Mouse (Mus musculus) cerebellum, postnatal 10 days (tissue): ENCODE measurements around the gene Gpr68.

Source experiments
- DNase-seq, 2 experiments: peaks; one replicate each; pipeline ENCODE4 v3.0.0; 2021; ENCODE audit warnings: mixed read lengths in 2 of 2

Gene Gpr68

DNA sequence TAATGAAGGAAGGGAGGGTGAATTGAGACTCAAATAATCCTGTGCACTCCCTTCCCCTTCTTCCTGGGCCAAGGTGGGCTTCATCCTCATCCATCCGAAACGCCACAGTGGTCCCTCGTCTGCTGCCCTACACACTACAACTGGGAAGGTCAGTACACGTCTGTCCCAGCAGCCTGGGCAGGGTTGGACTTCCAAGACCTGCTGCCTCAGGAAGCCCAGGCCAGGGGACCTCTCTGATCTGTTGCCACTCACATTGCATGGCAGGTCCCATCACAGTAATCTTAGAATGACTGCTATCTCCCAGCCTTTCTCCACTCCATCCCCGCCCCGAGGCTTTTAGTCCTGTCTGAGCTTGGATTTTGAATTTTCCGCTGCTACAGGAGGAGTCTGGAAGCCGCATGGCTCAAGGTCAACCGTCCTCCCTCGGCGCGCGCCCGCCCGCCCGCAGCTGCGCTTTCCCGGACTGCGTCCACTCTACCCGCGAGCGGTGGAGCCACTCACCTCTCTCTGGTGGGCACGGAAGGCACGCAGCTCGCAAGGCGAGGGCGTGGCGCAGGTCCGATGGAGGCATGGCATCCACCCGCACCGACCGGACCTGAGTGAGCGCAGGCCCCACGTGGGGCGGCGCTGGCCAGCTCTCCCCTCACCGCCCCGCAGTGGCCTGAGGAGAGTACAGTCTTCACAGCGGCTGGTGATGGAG, at the start of gene Gpr68:
Gpr68 (minus strand) TSS at position 601 of the 700 bp plus-strand sequence.
- DNase-seq = peak; percentile 62 to 63

DNA sequence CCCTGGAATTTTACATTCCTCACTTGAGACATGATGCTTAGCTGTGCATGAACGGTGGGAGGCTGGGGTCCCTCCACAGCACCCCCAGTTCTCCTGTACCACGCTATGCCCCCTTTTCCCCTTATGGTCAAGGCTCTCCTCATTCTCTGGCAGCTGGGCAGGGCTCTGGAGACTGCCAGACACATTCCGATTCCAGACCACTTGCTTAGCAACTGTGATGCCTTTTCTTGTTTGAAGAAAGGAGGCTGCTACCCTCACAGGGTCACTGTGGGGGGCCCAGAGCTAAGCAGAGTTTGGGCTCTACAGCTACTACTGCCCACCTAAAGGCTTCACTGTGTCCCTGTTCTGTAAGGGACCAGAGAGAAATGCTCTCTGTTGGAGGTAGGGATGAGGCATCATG, 49.3 kb upstream of the Gpr68 start:
- DNase-seq = peak in 1 of 2 experiments; percentile 27

DNA sequence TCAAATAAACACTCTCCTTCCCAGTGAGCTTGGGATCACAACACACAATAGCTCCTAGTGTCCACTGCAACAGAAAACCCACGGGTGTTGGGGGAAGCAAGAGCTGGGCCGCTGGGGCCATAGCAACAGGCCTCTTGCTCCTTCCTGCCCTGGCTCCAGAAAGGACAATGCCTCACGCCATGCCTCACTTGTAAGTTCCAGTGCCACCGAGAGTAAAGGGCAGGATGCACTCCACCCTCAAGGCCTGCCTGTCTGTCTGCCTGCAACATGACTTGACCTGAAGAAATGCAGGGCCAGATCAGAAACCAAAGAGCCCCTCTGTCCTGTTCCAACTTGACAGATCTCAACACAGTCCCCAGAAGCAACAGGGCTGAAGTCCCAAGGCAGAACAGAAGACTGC, 48.8 kb upstream of the Gpr68 start:
- no peak for DNase-seq

DNA sequence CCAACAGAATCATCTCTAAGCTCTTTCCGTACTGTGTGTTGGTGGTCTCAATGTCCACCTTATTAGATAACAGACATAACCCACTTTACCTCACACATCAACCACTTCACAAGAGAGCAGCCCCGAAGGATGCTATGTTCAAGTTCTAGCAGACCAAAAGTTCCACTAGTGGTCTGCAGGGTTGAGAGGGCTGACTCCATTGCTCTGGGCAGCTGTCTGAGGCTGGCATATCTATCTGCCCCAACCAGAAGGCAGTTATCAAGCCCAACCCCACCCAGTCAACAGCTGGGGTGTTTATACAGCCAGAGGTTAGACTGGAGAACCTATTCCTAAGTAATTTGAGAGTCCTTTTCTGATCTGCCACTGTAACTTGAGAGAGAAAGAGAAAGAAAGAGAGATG, 48.0 kb upstream of the Gpr68 start:
- no peak for DNase-seq

DNA sequence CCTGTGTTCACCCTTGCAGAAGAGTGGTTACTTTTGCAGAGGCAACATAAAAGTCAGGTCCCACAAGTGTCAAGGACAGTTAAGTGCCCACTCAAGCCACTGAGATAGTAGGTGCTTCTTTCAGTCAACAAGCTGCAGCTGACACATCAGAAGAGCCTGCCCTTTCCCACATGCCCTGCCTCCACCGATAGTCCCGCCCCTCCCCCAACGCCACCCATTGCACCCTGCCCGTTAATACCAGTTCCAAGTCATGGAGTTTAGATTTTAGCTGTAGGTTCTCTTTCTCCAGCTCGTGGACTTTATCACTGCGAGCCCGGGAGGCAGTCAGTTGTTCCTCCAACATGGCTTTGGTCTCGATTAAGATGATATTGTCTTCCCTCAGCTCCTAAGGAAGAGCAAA, 45.9 kb upstream of the Gpr68 start:
- DNase-seq = no peak

DNA sequence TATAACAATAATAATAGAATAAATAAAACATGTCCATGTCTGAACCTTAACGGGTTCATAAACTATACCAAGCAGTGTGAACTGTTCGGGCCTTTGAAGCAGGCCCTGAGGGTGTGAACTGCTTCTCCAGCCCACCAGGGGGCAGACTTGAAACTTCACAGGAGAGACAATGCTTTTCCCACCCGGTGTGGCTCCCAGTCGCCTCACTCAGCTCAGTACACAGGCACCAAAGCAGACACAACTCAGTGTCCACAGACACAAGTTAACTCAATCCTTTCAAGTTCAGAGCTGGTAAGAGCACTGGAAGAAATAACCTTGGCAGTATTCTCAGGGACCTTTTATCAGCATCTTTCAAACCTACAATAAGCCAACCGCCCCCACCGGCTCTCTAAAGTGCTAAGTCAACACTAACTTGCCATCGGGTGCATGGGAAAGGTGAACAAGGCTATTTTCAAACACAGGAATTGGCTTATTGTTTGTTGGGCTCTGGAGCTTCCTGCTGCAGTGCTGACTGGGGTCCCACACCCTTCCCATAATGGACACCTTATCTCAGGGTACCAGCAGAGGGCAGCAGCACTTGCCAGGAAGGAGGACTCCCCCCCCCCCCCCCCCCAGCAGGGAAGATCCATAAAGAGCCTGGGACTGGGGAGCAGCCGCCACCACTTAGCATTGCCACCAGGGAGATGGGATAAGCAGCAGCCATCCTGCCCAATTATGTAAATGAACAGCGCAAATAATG, 44.4 kb upstream of the Gpr68 start:
- DNase-seq = peak; percentile 90

DNA sequence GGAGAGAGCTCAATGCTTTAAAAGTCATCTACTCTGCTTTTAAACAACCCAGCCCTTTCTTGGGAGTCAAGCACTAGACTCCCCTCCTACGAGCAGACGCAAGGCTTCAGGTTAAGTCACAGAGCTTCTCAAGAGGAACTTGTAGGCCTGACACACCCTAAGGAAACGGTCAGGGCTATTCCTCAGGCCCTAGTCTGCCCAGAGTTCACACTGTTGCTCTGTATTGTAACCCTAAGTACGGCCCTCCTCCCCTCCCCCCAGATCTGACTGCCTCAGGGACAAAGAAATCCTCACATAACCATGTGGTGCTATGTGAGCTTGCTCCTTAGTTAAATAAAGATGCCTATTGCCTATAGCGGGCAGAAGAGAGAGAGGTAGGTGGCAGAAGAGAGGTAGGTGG, 41.1 kb upstream of the Gpr68 start:
- DNase-seq = no peak

DNA sequence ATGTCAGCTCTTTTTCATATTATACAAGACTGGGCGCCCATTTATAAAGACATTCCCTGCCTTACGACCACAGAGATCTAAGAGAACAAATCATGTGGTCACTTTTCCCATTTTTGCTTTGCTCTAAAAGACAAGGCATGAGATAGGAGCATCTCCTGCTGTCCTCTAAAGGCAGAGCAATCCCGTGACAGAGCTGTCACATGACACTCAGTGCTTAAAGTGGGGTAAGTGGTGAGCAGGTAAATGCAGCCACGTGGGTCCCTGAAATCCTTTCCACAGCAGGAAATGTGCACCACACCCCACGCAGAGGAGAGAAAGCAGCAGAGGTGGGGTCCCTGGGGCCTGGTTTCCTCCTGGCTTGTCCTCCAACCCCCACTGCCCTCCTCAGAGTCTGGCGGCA, 40.0 kb upstream of the Gpr68 start:
- no peak for DNase-seq

DNA sequence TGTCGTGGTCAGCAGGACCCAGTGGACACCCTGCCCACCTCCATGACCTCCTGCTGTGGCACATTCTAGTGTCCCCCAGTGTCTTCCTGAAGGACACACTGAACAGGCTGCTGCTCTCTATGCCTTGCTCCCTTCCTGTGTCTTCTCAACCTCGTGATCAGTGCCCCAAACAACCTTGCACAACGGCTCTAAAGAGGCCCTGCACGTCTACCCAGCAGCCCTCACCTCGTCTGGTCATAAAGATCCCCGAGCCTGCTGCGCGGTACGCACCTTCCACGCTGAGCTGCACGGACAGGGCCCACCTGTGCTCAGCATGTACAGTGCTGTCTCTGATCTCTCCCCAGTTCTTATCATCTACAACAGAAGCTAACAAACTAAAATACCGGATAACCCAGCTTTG, 38.0 kb upstream of the Gpr68 start:
- DNase-seq = no peak

DNA sequence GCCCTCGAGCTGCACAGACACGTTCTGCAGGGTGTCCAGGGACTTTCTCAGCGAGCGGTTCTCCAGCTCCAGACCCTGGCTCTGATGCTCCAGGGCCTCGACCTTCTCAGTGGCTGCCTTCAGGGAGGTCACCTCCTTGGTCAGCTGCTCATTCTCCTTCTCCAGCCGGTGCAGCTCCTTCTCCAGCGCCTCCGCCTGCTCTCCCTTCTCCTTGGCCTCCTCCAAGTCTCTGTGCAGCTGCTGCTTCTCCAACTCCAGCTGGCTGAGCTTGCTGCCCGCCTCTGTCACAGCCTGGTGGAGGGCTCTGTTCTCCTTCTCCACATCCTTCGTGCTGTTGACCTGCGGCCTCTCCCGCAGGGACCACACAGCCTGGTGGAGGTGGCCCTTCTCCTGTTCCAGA, 37.5 kb upstream of the Gpr68 start:
- no peak for DNase-seq

DNA sequence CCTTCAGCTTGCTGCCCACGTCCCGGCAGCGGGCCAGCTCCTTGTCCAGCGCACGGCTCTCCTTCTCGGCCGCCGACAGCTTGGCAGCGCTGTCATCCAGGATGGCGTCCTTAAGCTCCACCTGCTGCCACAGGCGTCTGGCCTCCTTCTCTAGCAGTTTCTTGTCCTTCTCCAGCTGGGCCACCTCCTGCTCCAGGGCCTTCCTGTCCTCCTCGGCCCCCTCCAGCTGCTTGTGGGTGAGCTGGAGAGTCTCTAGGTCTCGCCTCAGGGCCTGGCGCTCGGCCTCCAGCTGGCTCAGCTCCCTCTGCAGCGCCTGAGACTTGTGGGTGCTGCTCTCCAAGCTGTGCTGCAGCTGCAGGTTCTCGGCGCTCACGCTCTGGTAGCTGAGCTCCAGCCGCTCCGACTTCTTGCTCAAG, 36.9 kb upstream of the Gpr68 start:
- peak; percentile 86 for DNase-seq

DNA sequence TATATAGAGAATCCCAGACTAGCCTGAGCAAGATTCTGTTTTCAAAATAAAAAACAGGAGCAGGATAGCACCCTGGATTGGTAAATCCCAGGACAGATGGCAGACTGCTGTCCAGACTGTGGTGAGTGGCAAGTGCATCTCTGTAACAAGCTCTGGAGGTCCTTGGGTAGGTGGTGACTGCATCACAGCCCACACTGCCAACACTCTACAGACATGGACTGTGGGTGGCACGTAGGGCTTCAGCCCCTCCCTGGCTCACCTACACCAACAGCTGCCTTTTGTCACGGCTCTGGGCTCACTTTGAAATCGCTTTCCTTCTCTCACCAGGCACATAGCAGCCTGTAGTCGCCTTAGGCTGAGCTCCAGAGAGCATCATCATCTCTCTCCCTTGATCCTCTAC, 35.1 kb upstream of the Gpr68 start:
- DNase-seq = no peak

DNA sequence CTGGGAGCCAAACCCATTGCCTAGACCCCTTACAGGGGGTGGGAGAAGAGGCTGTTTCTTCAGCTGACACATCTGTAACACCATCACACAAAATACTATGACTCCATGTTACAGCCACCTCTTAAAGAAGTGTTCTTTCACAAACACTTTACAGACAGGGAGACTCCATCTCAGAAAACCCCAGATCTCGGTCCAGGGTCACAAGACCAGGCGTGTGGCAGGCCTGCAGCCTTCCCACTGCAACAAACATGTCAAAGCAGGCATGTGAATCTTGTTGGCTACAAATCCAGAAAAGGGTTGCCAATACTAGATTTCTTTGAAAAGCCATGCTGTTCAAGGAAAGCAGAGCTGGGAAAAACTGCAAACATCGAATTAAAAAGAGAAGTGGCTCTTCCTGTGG, 33.4 kb upstream of the Gpr68 start:
- DNase-seq = no peak

DNA sequence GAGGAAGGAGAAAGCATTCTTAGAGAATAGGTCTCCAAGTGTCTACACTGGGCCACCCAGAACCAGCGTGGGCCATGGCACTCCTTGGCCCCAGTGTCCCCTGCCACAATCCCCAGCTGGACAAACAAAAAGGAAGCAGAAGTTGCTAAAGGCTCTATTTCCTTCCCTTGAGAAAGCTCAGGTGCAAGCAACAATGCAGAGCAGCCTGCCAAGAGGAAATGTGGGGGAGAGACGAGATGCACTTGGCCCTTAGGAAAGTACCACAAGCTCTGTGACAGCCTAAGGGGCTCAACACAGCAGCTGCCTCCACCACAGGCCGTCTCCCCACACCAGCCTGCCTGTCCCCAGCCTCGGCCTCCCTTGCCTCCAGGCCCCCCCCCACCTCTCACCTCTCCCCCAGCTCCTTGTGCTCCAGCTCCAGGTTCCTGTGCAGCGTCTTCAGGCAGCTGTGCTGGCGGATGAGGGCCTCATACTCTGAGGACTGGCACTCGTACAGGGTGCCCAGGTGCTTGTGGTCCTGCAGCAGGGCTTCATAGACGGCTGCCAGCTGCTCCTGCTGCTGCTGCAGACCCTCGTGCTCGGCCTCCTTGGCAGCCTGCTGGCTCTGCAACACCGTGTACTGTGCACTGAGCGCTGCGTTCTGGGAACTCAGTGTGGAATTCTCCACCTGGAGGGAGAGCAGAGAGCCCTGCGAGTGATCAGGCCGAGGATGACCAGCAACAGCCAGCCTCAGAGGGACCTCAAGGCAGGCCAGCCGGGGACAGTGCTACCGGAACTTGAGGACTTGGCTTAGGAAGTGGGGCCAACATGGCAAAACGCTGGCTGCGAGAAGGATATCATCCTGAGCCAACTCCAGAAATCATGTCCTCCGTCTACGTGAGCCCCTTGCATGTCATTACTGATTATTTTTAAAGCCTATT, 29.7 kb upstream of the Gpr68 start:
- peak; percentile 56 to 64 for DNase-seq

DNA sequence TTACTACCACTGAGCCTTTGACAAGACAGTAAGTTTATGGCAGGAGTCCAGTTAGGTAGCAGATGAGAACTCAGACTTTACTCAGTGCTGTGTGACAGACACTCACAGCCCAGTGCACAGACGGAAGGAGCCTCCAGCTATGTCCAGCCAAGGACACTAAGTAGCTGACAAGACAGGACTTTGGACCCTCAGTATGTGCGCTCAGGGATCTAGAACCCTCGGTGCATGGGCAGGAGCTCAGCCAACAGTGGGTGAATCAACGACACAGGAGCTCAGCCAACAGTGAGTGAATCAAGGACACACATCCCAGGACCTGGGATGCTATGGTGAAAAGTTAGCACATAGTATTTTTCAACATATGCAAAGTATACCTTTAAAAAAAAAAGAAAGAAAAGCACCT, 28.7 kb upstream of the Gpr68 start:
- no peak for DNase-seq

DNA sequence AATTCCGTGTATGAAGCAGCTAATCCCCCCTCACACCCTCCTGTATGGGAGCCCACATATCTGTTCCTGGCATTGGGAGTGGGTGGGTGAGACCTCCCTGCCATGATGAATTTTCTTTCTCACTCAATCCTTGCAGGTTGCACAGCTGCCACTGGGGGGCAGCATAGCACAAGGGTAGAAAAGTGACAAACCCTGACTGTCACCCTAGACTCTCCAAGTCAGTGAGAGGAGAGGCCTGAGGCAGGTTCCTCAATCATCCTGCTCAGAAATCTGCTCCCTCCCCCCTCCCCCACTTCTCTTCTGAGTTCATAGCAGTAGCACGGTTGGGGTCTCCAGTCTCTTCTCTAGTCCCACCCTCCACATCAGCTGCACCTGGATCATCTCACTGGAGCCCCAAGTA, 28.1 kb upstream of the Gpr68 start:
- DNase-seq = peak; percentile 93 to 95

DNA sequence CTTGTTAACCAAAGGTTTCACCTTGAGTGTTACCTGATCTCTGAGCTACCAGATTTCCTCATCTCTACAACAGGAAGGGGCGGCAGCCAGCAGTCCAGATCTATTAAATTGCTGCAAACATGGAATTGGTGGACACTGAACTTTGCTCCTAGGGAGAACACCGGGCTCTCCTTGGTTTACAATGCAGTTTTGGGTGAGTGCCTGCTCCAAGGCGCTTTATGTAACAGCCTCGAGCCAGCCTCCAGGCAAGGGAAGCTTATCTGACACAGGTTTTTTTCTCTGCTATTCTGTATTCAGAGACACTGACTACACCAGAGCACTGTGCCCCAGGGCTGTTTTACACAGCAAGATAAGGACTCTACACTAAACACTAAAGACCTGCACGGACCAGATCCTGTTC, 26.8 kb upstream of the Gpr68 start:
- no peak for DNase-seq

DNA sequence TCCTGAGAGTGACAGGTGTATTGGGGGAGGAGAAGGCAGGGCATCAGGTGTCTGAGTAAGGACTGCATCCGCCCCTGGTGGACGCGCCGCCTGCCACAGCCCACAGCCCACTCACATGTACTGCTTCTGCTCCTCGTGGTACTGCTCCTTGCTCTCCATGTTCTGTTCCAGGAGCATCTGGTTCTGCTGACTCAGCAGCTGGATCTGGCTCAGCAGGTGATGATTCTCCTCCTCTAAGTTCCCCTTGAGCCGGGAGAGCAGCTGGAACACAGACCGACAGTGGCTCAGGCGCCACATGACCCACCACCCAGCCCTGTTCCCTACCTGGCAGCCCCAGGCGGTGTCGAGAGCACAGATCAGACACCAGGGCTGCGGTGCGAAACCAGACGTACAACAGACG, 23.7 kb upstream of the Gpr68 start:
- DNase-seq = no peak

DNA sequence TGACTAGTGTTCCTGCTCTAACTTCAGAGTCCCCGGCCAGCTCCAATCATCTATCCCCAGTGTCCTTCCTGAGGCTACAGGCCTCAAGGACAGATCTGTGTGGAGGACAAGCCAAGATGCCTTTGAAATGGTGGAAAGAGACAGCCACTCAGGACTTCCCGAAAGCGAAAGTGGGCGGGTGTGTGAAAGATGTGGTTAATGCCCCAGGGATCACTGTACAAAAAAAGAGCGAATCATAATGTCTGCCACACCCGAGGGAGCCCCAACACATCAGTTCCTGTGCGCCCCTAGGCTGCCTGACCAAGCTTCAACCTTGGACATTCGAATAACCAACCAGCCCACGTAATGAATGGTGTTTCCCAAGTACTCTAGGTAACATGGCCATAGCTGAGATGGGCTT, 20.3 kb upstream of the Gpr68 start:
- DNase-seq = no peak

DNA sequence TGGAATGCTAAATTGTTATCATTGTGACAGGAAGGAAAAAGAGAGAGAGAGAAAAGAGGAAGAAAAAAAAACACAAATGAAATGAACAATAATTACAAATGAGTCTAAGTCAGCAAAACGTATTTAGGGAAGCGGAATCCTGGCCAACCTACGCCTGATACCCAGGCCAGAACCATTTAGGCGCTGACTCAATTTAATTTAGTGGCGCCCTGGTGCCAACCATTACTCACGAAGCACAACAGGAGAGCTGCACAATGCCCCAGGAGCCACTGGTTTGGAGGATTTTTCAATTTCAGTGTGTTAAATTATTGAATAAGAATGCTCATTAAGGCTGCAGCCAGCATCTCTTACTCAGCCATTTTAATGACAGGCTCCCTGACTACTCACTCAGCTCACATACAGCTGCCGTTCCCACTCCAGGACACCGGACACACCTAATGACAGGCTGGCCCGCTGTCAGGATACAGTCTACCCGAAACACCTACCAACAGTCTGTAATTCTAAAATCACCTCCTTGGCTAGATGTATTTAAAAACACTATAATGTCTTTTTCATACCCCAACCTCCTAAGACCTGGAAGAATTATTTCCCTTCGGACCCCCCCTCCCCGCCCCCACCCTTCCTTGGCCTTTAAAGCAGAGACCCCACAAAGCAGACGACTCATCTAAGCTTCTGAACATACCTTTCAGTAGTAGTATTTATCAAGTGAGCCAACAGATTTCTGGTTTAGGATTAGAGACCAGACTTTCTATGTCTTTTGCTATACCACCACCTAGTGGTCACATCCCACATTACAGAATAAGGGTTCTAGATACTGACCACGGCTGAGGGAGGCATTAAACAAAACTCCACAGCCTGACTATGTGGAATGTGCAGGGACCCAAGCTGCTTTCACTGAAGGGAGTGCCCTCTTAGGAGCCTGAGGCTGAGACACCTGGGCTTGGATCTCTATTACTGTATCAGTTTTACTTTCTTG, 17.9 kb upstream of the Gpr68 start:
- peak; percentile 89 to 96 for DNase-seq

DNA sequence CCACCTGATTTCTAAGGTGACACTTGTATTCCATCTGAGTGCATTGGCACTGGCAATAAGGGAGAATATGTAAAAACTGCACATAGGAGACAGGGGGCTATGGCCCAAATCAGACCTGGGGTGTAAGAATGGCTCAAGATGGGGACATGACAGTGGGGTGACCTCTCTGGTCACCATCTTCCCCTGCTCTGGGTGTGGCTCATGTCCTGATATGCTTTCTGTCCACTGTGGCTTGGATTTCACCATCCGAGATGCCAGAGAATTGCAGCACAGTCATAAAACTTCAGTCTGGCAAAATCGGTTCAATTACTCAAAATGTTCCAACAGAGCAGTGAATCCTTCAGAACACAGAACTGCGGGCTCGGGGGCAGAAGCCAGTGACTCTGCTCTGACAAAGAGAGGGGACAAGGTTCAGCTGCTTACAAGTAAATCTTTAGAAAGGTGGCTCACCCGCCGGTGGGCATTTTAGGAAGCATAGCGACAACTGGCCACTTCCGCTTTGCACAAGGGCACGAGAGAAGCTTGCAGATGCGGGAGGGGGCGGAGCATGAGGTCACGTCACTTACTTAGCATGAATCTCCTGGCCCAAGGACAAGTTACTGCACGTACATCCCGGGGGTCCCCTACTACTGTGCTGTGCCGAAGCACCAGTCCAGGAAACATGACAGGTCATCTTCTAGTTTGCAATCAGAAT, 16.8 kb upstream of the Gpr68 start:
- DNase-seq = no peak

DNA sequence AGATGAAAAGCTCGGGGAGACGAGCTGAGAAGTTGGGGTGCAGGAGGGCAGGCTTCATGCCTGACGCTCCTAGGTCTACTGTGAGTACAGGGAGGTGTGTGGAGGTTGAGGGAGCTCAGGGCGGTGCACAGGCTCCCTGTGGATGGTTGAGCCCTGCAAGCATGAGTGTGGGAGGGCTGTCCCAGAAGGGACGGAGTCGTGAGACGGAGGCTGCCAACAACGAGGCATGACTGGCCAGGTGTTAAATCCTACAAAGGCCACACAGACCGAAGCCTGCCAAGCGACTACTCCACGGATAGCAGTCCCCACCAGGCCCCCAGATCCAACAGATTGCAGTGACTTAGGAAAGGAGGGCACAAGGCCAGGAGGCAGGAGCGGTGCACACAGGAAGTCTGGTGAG, 2.7 kb upstream of the Gpr68 start:
- DNase-seq = peak; percentile 67 to 75
